ENCODE assay signal across 24 mouse cellular contexts in the genomic region with DNA sequence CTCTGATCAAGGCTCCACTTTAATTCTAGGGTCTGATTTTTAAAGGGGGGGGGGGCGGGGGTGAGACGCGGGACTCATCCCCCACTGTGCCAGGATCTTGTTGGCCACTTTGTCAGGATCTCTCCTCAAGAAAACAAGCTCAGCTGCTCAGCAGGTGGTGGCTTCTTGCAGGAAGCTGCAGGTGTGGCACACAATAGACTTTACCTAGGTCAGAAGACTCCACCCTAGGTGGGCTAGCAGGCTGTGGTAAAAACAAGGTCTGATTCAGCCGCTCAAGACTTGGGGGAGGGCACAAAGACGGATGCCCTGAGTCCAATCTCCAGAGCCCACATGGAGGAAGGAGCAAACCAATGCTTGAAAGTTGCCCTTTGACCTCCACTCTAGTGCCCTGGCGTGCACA.
DNase-seq lines count a peak whose midpoint lies in the region; ATAC-seq and TF ChIP-seq lines count a peak whose summit lies in the region.
"Had no signal": no experiment of that assay in that cellular context is flagged by ENCODE, and none has a peak within 500 bp of the region (broad histone marks: within the 10 kb centered on the region; RNA-seq: fewer than 3 reads in every experiment).

No protein-coding gene starts in this region.

- H3K36me3 ChIP-seq in forebrain, embryonic 10.5 days (replicated peaks) = no peaks in the 10 kb centered on the region
- no peaks in the 10 kb centered on the region for H3K36me3 ChIP-seq in forebrain, postnatal 0 days (ENCODE audit: insufficient read depth)
- H3K36me3 ChIP-seq in hindbrain, embryonic 12.5 days = no peaks in the 10 kb centered on the region
- H3K36me3 ChIP-seq: embryonic facial prominence, embryonic 10.5 days; embryonic facial prominence, embryonic 12.5 days; forebrain, embryonic 12.5 days; G1E had no signal

- H3K27me3 ChIP-seq in forebrain, embryonic 10.5 days (ENCODE audit: poor library complexity, severe bottlenecking) = no peaks in the 10 kb centered on the region; the same call in 1 of the 2 replicates
- H3K27me3 ChIP-seq in forebrain, postnatal 0 days (ENCODE audit: insufficient read depth, low read length) = no peaks in the 10 kb centered on the region
- no peaks in the 10 kb centered on the region for H3K27me3 ChIP-seq in hindbrain, embryonic 12.5 days
- H3K27me3 ChIP-seq: CH12.LX; forebrain, embryonic 12.5 days had no signal

- DNase-seq in forebrain, embryonic 10.5 days (ENCODE audit: extremely low spot score, low spot score) = no peak
- no peak for DNase-seq in forebrain, postnatal 0 days
- DNase-seq in ES-CJ7 (ENCODE audit: low read depth, low spot score) = peak; percentile 93
- DNase-seq in R1 (ENCODE audit: low read depth, low spot score) = peak; percentile 94
- DNase-seq in ZHBTc4 (ENCODE audit: low read depth, low spot score) = peak; percentile 76
- DNase-seq in right cerebral cortex, adult 18-20 months = no peak
- no peak for DNase-seq in MN1 (ENCODE audit: low spot score)
- DNase-seq: adrenal gland, adult 8-10 months; adrenal gland, postnatal 14 days; adrenal gland, postnatal 36 days; B cell, adult 2 months; cerebellum, adult 11-12 months; cerebellum, adult 2 months; cerebellum, adult 9-10 months; cerebellum, postnatal 10 days; cerebellum, postnatal 25 days had no signal

- 6% methylated on average over 6 of the region's 6 CpGs for WGBS in forebrain, embryonic 10.5 days
- WGBS in forebrain, postnatal 0 days = 22% methylated on average over 6 of the region's 6 CpGs
- 10% methylated on average over 6 of the region's 6 CpGs for WGBS in hindbrain, embryonic 12.5 days

- H3K9me3 ChIP-seq in forebrain, embryonic 10.5 days = no peaks in the 10 kb centered on the region
- H3K9me3 ChIP-seq in forebrain, postnatal 0 days (ENCODE audit: low read length) = no peaks in the 10 kb centered on the region
- H3K9me3 ChIP-seq in hindbrain, embryonic 12.5 days (replicated peaks) = no peaks in the 10 kb centered on the region
- H3K9me3 ChIP-seq: embryonic facial prominence, embryonic 10.5 days; embryonic facial prominence, embryonic 12.5 days; forebrain, embryonic 12.5 days had no signal

- H3K27ac ChIP-seq in forebrain, embryonic 10.5 days = 0 out of 2 replicates have a peak overlapping the region, but pooled peaks have one; percentile 44
- no peak overlapping the region for H3K27ac ChIP-seq in forebrain, postnatal 0 days (ENCODE audit: low read depth, low read length)
- H3K27ac ChIP-seq in hindbrain, embryonic 12.5 days = no peak overlapping the region
- H3K27ac ChIP-seq: embryonic facial prominence, embryonic 10.5 days; embryonic facial prominence, embryonic 12.5 days; forebrain, embryonic 12.5 days had no signal

- no peak overlapping the region for H3K4me3 ChIP-seq in forebrain, embryonic 10.5 days
- H3K4me3 ChIP-seq in forebrain, postnatal 0 days (ENCODE audit: low read depth, low read length) = no peak overlapping the region
- no peak overlapping the region for H3K4me3 ChIP-seq in hindbrain, embryonic 12.5 days
- H3K4me3 ChIP-seq: embryonic facial prominence, embryonic 10.5 days; embryonic facial prominence, embryonic 12.5 days; forebrain, embryonic 12.5 days had no signal

- H3K4me1 ChIP-seq in forebrain, embryonic 10.5 days = peaks cover 37% of the 10 kb centered on the region
- H3K4me1 ChIP-seq in forebrain, postnatal 0 days (ENCODE audit: insufficient read depth) = 0 out of 2 replicates have a peak, but pooled peaks cover 3% of the 10 kb centered on the region
- H3K4me1 ChIP-seq in hindbrain, embryonic 12.5 days = peaks cover 20% of the 10 kb centered on the region; the same call in 1 of the 2 replicates

- H3K4me2 ChIP-seq in forebrain, postnatal 0 days (ENCODE audit: low read depth) = no peak overlapping the region
- no peak overlapping the region for H3K4me2 ChIP-seq in hindbrain, embryonic 12.5 days (replicated peaks)
- H3K4me2 ChIP-seq: embryonic facial prominence, embryonic 12.5 days; forebrain, embryonic 12.5 days had no signal

- no peak for ATAC-seq in forebrain, postnatal 0 days
- no peak for ATAC-seq in hindbrain, embryonic 12.5 days (ENCODE audit: low FRiP score)
- ATAC-seq: activated CD4-positive, CD25-positive, alpha-beta regulatory T cell, adult 4 months; CD4-positive, CD25-positive, alpha-beta regulatory T cell, adult 4 months had no signal

- H3K9ac ChIP-seq in forebrain, postnatal 0 days = no peak overlapping the region
- no peak overlapping the region for H3K9ac ChIP-seq in hindbrain, embryonic 12.5 days
- H3K9ac ChIP-seq: embryonic facial prominence, embryonic 12.5 days; forebrain, embryonic 12.5 days had no signal

- no peak for TF ChIP-seq CTCF in forebrain, postnatal 0 days (IDR thresholded peaks at IDR 0.05; ENCODE audit: low read depth)

Comparison
In these comparisons a context has a peak if more than half of its experiments do, and no peak if none do; other contexts are left out.
1. DNase-seq: peak in ES-CJ7 (single experiment), R1 (single experiment) and ZHBTc4 (single experiment); none in forebrain, embryonic 10.5 days (single experiment), forebrain, postnatal 0 days (single experiment), right cerebral cortex, adult 18-20 months (single experiment) and MN1 (single experiment).